In the genomic region with DNA sequence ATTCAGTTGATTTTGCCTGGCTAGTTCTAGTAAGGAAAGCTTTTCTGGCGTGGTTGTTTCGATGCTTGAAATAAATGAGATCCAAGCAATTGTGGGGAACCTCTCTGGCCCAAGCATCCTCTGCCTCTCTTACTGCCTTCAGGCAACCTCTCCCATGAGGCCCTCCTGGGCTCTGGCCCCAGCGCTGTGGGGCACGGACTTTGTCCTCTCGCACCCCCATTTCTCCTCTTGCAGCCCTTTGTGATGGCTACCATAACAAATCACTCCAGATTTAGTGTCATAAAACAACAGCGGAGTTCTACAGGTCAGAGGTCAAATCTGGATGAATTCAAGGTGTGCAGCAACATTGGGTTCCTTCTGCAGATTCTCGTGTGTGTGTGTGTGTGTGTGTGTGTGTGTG, we compare ENCODE assay signal across 8 mouse cellular contexts. TPM values are rescaled to one million over a fixed set of nuclear protein-coding genes. Genes with fewer than 3 reads are reported as not detected.
DNase-seq lines count a peak whose midpoint lies in the region; ATAC-seq and TF ChIP-seq lines count a peak whose summit lies in the region.

No protein-coding gene starts in this region.

- peaks cover 19% of the 10 kb centered on the region; the same call in 1 of the 2 replicates for H3K4me1 ChIP-seq in liver, embryonic 11.5 days (replicated peaks; ENCODE audit: control insufficient read depth, insufficient read depth, low read length)
- peaks cover 14% of the 10 kb centered on the region; the same call in 1 of the 2 replicates for H3K4me1 ChIP-seq in liver, postnatal 0 days (ENCODE audit: insufficient read depth)
- H3K4me1 ChIP-seq in forebrain, embryonic 12.5 days, result peaks cover 45% of the 10 kb centered on the region
- H3K4me1 ChIP-seq in limb, embryonic 11.5 days (ENCODE audit: control insufficient read depth, insufficient read depth, low read length), result peaks cover 29% of the 10 kb centered on the region
- peaks cover 44% of the 10 kb centered on the region for H3K4me1 ChIP-seq in neural tube, embryonic 15.5 days

- no peak overlapping the region for H3K9ac ChIP-seq in liver, embryonic 11.5 days (ENCODE audit: low read depth, low read length)
- H3K9ac ChIP-seq in liver, postnatal 0 days (replicated peaks), result no peak overlapping the region
- H3K9ac ChIP-seq in forebrain, embryonic 12.5 days, result peak overlapping the region; percentile 13; the same call in 1 of the 2 replicates
- no peak overlapping the region for H3K9ac ChIP-seq in limb, embryonic 11.5 days (ENCODE audit: low read length)
- peak overlapping the region; percentile 45; the same call in 1 of the 2 replicates for H3K9ac ChIP-seq in neural tube, embryonic 15.5 days (replicated peaks)

- no peaks in the 10 kb centered on the region for H3K9me3 ChIP-seq in liver, embryonic 11.5 days (ENCODE audit: control insufficient read depth, low read length)
- H3K9me3 ChIP-seq in liver, postnatal 0 days (ENCODE audit: low read length), result no peaks in the 10 kb centered on the region
- 0 out of 2 replicates have a peak, but pooled peaks cover 3% of the 10 kb centered on the region for H3K9me3 ChIP-seq in forebrain, embryonic 12.5 days
- H3K9me3 ChIP-seq in limb, embryonic 11.5 days (ENCODE audit: control insufficient read depth, low read length), result no peaks in the 10 kb centered on the region; the same call in 1 of the 2 replicates
- no peaks in the 10 kb centered on the region for H3K9me3 ChIP-seq in neural tube, embryonic 15.5 days (replicated peaks)

- 66% methylated on average over 7 of the region's 7 CpGs for WGBS in liver, embryonic 11.5 days
- WGBS in liver, postnatal 0 days (ENCODE audit: insufficient replicate concordance), result 69% methylated on average over 7 of the region's 7 CpGs
- 67% methylated on average over 7 of the region's 7 CpGs for WGBS in forebrain, embryonic 12.5 days
- 33% methylated on average over 7 of the region's 7 CpGs for WGBS in limb, embryonic 11.5 days
- WGBS in neural tube, embryonic 15.5 days, result 34% methylated on average over 7 of the region's 7 CpGs

- peak overlapping the region; percentile 69 for H3K4me2 ChIP-seq in liver, embryonic 11.5 days
- H3K4me2 ChIP-seq in liver, postnatal 0 days (ENCODE audit: low read depth, low read length), result no peak overlapping the region
- peak overlapping the region; percentile 47 for H3K4me2 ChIP-seq in forebrain, embryonic 12.5 days
- peak overlapping the region; percentile 42 for H3K4me2 ChIP-seq in limb, embryonic 11.5 days (ENCODE audit: low read depth, severe bottlenecking)
- peak overlapping the region; percentile 72 for H3K4me2 ChIP-seq in neural tube, embryonic 15.5 days

- no peaks in the 10 kb centered on the region for H3K27me3 ChIP-seq in liver, embryonic 11.5 days (replicated peaks; ENCODE audit: control insufficient read depth, insufficient read depth, low read length)
- no peaks in the 10 kb centered on the region for H3K27me3 ChIP-seq in liver, postnatal 0 days (ENCODE audit: insufficient read depth, low read length)
- H3K27me3 ChIP-seq in forebrain, embryonic 12.5 days, result peaks cover 10% of the 10 kb centered on the region; the same call in 1 of the 2 replicates
- H3K27me3 ChIP-seq in limb, embryonic 11.5 days (ENCODE audit: control insufficient read depth, insufficient read depth, low read length), result no peaks in the 10 kb centered on the region
- no peaks in the 10 kb centered on the region for H3K27me3 ChIP-seq in neural tube, embryonic 15.5 days (replicated peaks)

- no peaks in the 10 kb centered on the region for H3K36me3 ChIP-seq in liver, embryonic 11.5 days (ENCODE audit: control insufficient read depth, insufficient read depth, low read length)
- no peaks in the 10 kb centered on the region for H3K36me3 ChIP-seq in liver, postnatal 0 days (replicated peaks; ENCODE audit: insufficient read depth, low read length)
- no peaks in the 10 kb centered on the region for H3K36me3 ChIP-seq in forebrain, embryonic 12.5 days (replicated peaks)
- H3K36me3 ChIP-seq in limb, embryonic 11.5 days (ENCODE audit: control insufficient read depth, insufficient read depth, low read length), result no peaks in the 10 kb centered on the region
- H3K36me3 ChIP-seq in neural tube, embryonic 15.5 days, result no peaks in the 10 kb centered on the region

- H3K4me3 ChIP-seq in liver, embryonic 11.5 days (ENCODE audit: low read depth, low read length), result no peak overlapping the region
- no peak overlapping the region for H3K4me3 ChIP-seq in liver, postnatal 0 days (ENCODE audit: low read depth, low read length)
- H3K4me3 ChIP-seq in forebrain, embryonic 12.5 days (replicated peaks), result no peak overlapping the region
- H3K4me3 ChIP-seq in limb, embryonic 11.5 days (ENCODE audit: low read depth, low read length), result no peak overlapping the region
- peak overlapping the region; percentile 33 for H3K4me3 ChIP-seq in neural tube, embryonic 15.5 days (replicated peaks)

- DNase-seq in liver, embryonic 11.5 days (ENCODE audit: low spot score), result no peak
- DNase-seq in liver, postnatal 0 days, result no peak
- peak; percentile 61 for DNase-seq in limb, embryonic 11.5 days (ENCODE audit: low spot score)
- DNase-seq in urinary bladder, postnatal 10 days (ENCODE audit: low spot score), result no peak
- DNase-seq in kidney, adult 8-10 months, result no peak

- no peak overlapping the region for H3K27ac ChIP-seq in liver, embryonic 11.5 days (ENCODE audit: low read depth, low read length)
- H3K27ac ChIP-seq in liver, postnatal 0 days (ENCODE audit: low read depth), result no peak overlapping the region
- H3K27ac ChIP-seq in forebrain, embryonic 12.5 days, result peak overlapping the region; percentile 53; the same call in 1 of the 2 replicates
- H3K27ac ChIP-seq in limb, embryonic 11.5 days (replicated peaks; ENCODE audit: low read depth, low read length), result peak overlapping the region; percentile 62; the same call in 1 of the 2 replicates
- H3K27ac ChIP-seq in neural tube, embryonic 15.5 days (replicated peaks), result peak overlapping the region; percentile 83

- no peak for TF ChIP-seq EP300 in liver, postnatal 0 days (IDR thresholded peaks at IDR 0.05; ENCODE audit: low read depth)

- no peak for TF ChIP-seq CTCF in liver, postnatal 0 days (IDR thresholded peaks at IDR 0.05; ENCODE audit: low read depth)

- no peak for ATAC-seq in liver, embryonic 11.5 days (replicated peaks; ENCODE audit: low FRiP score)
- ATAC-seq in liver, postnatal 0 days, result no peak
- ATAC-seq in forebrain, embryonic 12.5 days (ENCODE audit: low FRiP score), result no peak
- no peak for ATAC-seq in limb, embryonic 11.5 days (ENCODE audit: insufficient number of reproducible peaks, low FRiP score, low TSS enrichment, low read depth)
- ATAC-seq in neural tube, embryonic 15.5 days (ENCODE audit: low FRiP score), result 0 out of 2 replicates have a peak, but pooled peaks have one; percentile 5
- ATAC-seq in cerebellum, adult (ENCODE audit: insufficient number of reproducible peaks, low FRiP score, low TSS enrichment), result no peak

RNA-seq across cellular contexts. Expression of a gene that starts 49.1 kb away (rescaled TPM):
- polyA plus RNA-seq in liver, embryonic 11.5 days (2014; fragmentation: Nextera tagmentation; extraction: Ambion mirVana), result 0.38 TPM in 1 of 2 replicates, not detected in the other
- polyA plus RNA-seq in liver, postnatal 0 days (2015; fragmentation: Nextera tagmentation; extraction: Ambion mirVana), result 0.22 TPM in 2 replicates
- 0.47 and 0.67 TPM in 2 replicates for polyA plus RNA-seq in forebrain, embryonic 12.5 days (2016; fragmentation: Nextera tagmentation; extraction: Ambion mirVana)
- 0.37 and 1.0 TPM in 2 replicates for polyA plus RNA-seq in limb, embryonic 11.5 days (2014; fragmentation: Nextera tagmentation; extraction: Ambion mirVana)
- polyA plus RNA-seq in neural tube, embryonic 15.5 days (2015; fragmentation: Nextera tagmentation; extraction: Ambion mirVana), result 0.31 and 0.83 TPM in 2 replicates

Comparison
In these comparisons a context has a peak if more than half of its experiments do, and no peak if none do; other contexts are left out.
1. H3K27ac ChIP-seq: peak in forebrain, embryonic 12.5 days (single experiment), limb, embryonic 11.5 days (single experiment) and neural tube, embryonic 15.5 days (single experiment); none in liver, embryonic 11.5 days (single experiment) and liver, postnatal 0 days (single experiment).
2. H3K9ac ChIP-seq: peak in forebrain, embryonic 12.5 days (single experiment) and neural tube, embryonic 15.5 days (single experiment); none in liver, embryonic 11.5 days (single experiment), liver, postnatal 0 days (single experiment) and limb, embryonic 11.5 days (single experiment).